Mouse (Mus musculus) left cerebral cortex, postnatal 14 days (tissue): Measurements from ENCODE around the gene Morf4l1. TPM values are rescaled to one million over a fixed set of nuclear protein-coding genes. Genes with fewer than 3 reads are reported as not detected.

Experiments
- total RNA-seq, 2 experiments: library from RNA; stranded (reverse); gene quantifications; 2 replicates each; pipeline ENCODE4 v1.2.3; 2021

Gene Morf4l1
- total RNA-seq, 2 experiments from 2014 or later: 376 to 382 TPM

Other genes starting within 250 kb of the Morf4l1 start
- gene Rasgrf1, start 204.9 kb downstream of the Morf4l1 start, total RNA-seq: 100 to 1,000 TPM; 146 to 187 TPM
- 10 to 100 TPM; 22.4 to 27.7 TPM for gene Ctsh, start 60.6 kb downstream of the Morf4l1 start, total RNA-seq
- 1 to 10 TPM; 1.0 to 1.5 TPM for gene Adamts7, start 48.3 kb upstream of the Morf4l1 start, total RNA-seq
- 10 to 100 TPM in 1 of 2 experiments, 1 to 10 TPM in 1; 9.2 to 15.6 TPM for gene Tbc1d2b, start 156.0 kb upstream of the Morf4l1 start, total RNA-seq